Mouse (Mus musculus): ENCODE data around the gene Hvcn1.

The Hvcn1 gene

DNA sequence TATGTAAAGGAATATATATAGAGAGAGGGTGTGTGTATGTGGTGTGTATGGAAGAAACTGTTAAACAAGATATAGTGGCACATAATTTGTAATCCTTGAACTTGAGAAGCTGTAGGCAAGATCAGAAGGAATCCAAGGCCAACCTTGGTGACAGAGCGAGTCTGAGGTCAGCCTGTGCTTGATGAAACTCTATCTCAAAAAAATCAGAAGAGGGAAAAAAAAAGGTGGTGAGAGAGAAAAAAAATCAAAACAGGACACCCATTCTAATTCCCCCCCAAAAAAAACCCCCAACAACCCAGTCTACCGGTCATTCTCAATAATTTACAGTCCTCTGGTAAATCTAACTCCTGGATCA lies 77.2 kb downstream of the Hvcn1 start:
- Histone ChIP-seq H3K27me3 (ENCODE audit: control insufficient read depth, insufficient read depth, low read length, poor library complexity, severe bottlenecking) (no peaks in the 10 kb centered on the region), H3K36me3 (ENCODE audit: control insufficient read depth, insufficient read depth, low read length, poor library complexity, severe bottlenecking) (peaks cover 3% of the 10 kb centered on the region; the same call in 1 of the 2 replicates)
- DNase-seq (ENCODE audit: low read depth, low spot score), result no peak

GRCm38 (mm10) chr5:122284183-122285028 lies 77.8 kb downstream of the Hvcn1 start, which contains the start of gene Pptc7:
Pptc7 (plus strand) TSS chr5:122284365.
- peak; percentile 96 for DNase-seq (ENCODE audit: low read depth, low spot score)
- Histone ChIP-seq H3K27me3 (ENCODE audit: control insufficient read depth, insufficient read depth, low read length, poor library complexity, severe bottlenecking) (no peaks in the 10 kb centered on the region), H3K36me3 (ENCODE audit: control insufficient read depth, insufficient read depth, low read length, poor library complexity, severe bottlenecking) (peaks cover 3% of the 10 kb centered on the region; the same call in 1 of the 2 replicates)

DNA sequence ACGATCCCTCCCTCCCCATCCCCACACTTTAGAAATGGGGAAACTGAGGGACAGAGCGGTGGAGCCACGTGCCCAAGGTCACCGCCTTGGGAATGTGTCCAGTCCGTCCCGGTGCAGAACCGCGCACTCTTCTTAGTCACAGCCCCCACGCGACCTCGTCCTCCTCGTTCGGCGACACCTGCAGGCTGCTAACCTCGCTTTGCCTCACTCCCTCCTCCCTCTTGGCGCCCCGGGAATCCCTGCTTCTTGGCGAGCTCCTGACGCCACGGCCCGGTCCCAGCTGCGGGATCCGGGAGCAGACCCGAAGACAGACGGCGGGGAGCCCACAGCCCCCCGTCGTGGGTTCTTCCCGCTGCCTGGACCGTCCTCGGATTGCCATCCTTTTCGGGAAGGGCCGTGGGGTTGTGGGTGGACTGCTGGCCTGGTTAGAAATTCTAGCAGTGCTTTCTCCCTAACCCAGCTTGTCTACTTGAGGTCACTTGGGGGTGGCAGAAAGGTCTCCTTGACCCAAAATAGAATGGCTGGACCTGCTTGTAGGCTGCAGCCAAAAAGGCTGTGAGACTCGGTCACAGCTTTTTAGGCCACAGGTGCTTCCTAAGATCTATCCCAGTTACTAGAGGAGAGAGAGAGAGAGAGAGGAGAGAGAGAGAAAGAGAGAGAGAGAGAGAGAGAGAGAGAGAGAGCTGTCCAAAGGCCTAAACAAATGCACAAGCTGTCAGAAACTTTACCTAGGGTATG lies 78.6 kb downstream of the Hvcn1 start:
- H3K36me3 ChIP-seq (ENCODE audit: control insufficient read depth, insufficient read depth, low read length, poor library complexity, severe bottlenecking), result peaks cover 3% of the 10 kb centered on the region; the same call in 1 of the 2 replicates
- peak; percentile 41 for DNase-seq (ENCODE audit: low read depth, low spot score)
- H3K27me3 ChIP-seq (ENCODE audit: control insufficient read depth, insufficient read depth, low read length, poor library complexity, severe bottlenecking), result no peaks in the 10 kb centered on the region

DNA sequence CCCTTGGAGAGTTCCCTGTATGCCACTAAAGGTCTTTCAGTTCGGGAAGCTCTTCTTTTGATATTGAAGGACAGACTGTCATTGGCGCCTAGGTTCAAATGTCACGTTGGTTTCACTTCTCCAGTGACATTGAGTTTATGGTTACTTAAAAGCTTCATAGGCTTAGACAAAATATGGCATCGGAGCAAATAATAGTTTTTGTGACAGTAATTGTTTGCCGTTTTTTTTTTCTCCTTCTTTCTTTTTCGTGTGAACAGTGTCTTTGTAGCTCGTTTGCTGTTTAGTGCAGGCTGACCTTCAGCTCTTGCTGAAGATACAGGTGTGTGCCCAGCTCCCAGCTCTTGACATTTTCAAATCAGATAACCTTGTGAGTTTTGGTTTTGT lies 79.2 kb downstream of the Hvcn1 start:
- Histone ChIP-seq H3K27me3 (ENCODE audit: control insufficient read depth, insufficient read depth, low read length, poor library complexity, severe bottlenecking) (no peaks in the 10 kb centered on the region), H3K36me3 (ENCODE audit: control insufficient read depth, insufficient read depth, low read length, poor library complexity, severe bottlenecking) (peaks cover 3% of the 10 kb centered on the region; the same call in 1 of the 2 replicates)
- DNase-seq (ENCODE audit: low read depth, low spot score), result peak; percentile 65

DNA sequence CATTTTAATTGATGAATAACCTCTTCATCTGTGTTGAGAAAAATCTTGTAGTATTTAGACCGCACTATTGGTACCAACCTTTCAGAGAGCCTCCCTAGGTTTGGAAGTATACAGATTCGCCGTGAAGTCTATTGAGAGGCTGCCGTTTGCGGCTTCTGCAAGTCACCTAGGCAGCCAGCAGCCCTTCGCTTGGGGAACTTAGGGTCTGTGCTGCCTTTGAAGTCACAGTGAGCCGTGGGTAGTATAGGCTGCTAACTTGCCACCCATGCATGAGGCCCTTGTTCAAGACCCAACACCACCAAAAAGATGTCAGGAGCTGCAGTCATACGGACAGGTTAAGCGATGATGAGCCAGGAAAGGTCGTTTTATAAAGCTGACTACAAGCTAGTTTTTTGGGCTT lies 79.6 kb downstream of the Hvcn1 start:
- DNase-seq (ENCODE audit: low read depth, low spot score), result no peak
- peaks cover 3% of the 10 kb centered on the region; the same call in 1 of the 2 replicates for H3K36me3 ChIP-seq (ENCODE audit: control insufficient read depth, insufficient read depth, low read length, poor library complexity, severe bottlenecking)
- no peaks in the 10 kb centered on the region for H3K27me3 ChIP-seq (ENCODE audit: control insufficient read depth, insufficient read depth, low read length, poor library complexity, severe bottlenecking)

GRCm38 (mm10) chr5:122287026-122287425 lies 80.4 kb downstream of the Hvcn1 start:
- peaks cover 3% of the 10 kb centered on the region; the same call in 1 of the 2 replicates for H3K36me3 ChIP-seq (ENCODE audit: control insufficient read depth, insufficient read depth, low read length, poor library complexity, severe bottlenecking)
- H3K27me3 ChIP-seq (ENCODE audit: control insufficient read depth, insufficient read depth, low read length, poor library complexity, severe bottlenecking), result no peaks in the 10 kb centered on the region
- DNase-seq (ENCODE audit: low read depth, low spot score), result no peak

DNA sequence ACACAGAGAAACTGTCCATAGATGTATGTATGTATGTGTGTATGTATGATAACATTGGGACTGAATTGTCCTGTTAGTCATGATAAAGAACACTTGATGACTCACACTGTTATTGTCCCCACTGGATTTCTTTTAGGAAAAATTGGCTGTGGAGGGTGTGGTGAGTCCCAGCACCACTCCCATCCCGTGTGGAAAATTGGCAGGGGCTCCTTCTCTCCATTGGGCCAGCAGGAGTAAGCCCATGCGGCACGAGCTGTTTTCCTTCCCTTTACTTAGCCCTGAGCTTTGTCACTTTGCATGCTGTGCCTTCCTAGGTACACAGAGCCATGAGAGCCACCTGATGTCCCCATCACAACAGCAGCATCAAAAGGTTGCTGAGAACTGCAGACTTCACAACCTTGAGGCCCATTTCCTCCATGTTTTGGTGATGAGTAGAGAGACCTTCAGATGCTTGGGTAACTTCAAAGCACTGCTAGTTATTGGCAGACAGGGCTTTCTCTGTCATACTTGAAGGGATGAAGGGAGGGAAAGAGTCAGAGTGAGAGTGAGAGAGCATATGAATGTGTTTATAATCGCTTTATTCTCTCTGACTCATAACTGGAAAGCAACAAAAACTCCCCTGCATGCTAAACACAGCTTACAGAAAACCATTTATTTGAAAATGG lies 81.7 kb downstream of the Hvcn1 start:
- Histone ChIP-seq H3K36me3 (ENCODE audit: control insufficient read depth, insufficient read depth, low read length, poor library complexity, severe bottlenecking) (peaks cover 3% of the 10 kb centered on the region; the same call in 1 of the 2 replicates), H3K27me3 (ENCODE audit: control insufficient read depth, insufficient read depth, low read length, poor library complexity, severe bottlenecking) (no peaks in the 10 kb centered on the region)
- no peak for DNase-seq (ENCODE audit: low read depth, low spot score)

DNA sequence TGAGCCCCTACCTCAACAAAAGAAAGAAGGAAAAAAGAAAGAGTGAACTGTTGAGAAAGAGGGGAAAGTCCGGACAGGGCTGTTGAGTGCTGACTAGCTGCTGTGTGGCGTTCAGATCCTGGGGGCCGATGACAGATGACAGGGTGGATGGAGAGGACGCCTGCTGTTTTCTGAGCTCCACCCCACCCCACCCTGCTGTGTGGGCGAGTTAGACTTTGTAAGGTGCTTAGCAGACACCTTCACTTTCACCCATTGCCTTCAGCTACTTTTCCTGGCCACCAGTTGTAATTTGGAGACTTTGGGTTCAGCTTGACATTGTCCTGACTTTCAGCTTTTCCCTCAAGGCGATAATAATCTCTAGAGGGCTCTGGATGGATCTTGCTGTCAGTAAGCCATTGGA lies 84.5 kb downstream of the Hvcn1 start:
- peaks cover 3% of the 10 kb centered on the region; the same call in 1 of the 2 replicates for H3K36me3 ChIP-seq (ENCODE audit: control insufficient read depth, insufficient read depth, low read length, poor library complexity, severe bottlenecking)
- H3K27me3 ChIP-seq (ENCODE audit: control insufficient read depth, insufficient read depth, low read length, poor library complexity, severe bottlenecking), result no peaks in the 10 kb centered on the region
- DNase-seq (ENCODE audit: low read depth, low spot score), result no peak
